In the genomic region with DNA sequence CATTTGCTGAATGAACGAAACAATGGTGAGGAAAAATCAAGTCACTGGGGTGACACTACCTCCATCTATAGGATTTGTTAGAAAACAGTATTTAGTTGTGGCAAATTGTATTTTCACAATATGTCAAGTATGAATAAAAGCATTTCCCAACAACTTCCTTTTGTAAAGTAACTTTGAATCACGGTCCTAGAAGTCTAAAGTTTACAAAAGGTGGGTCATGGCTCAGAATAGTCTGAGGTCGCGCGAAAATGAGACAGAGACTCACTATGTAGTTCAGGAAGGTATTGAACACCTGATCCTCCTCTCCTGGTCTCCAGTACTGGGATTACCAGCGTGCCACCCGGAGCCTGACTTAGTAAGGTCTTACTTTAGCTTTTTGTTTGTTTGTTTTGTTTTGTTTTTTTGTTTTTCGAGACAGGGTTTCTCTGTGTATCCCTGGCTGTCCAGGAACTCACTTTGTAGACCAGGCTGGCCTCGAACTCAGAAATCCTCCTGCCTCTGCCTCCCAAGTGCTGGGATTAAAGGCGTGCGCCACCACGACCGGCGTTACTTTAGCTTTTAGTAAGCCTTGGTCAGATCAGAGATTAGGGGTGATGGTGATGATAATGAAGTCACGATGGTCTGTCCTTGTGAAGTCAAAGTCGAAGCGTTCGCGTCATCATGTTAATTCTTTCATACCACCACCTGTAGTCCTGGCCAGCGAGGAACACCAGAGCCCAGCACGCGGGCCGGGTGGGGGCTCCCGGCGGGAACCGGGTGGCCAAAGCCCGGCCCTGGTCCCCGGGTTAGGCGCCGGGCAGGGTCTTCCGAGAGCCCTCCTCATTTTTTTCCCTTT, we compare ENCODE assay signal across 8 mouse cellular contexts. TPM values are rescaled to one million over a fixed set of nuclear protein-coding genes. Genes with fewer than 3 reads are reported as not detected.
DNase-seq lines count a peak whose midpoint lies in the region; ATAC-seq lines count a peak whose summit lies in the region.

TSS of gene Atl3 (plus strand) at position 689 of the 835 bp plus-strand sequence.

- peak within 1 kb of the TSS; percentile 71 for H3K4me2 ChIP-seq in lung, embryonic 16.5 days (ENCODE audit: low read depth, low read length)
- H3K4me2 ChIP-seq in forebrain, embryonic 16.5 days (ENCODE audit: low read length) = peak within 1 kb of the TSS; percentile 67
- peak within 1 kb of the TSS; percentile 77 for H3K4me2 ChIP-seq in intestine, embryonic 16.5 days (ENCODE audit: low read depth, low read length)

- no peaks in the 10 kb centered on the region for H3K36me3 ChIP-seq in lung, embryonic 16.5 days (ENCODE audit: control insufficient read depth, insufficient read depth, low read length)
- H3K36me3 ChIP-seq in forebrain, embryonic 16.5 days (ENCODE audit: control insufficient read depth, insufficient read depth) = no peaks in the 10 kb centered on the region
- no peaks in the 10 kb centered on the region for H3K36me3 ChIP-seq in intestine, embryonic 16.5 days (ENCODE audit: control insufficient read depth, insufficient read depth, low read length)
- no peaks in the 10 kb centered on the region for H3K36me3 ChIP-seq in midbrain, embryonic 10.5 days

- H3K4me3 ChIP-seq in lung, embryonic 16.5 days (ENCODE audit: low read length) = peak within 1 kb of the TSS; percentile 87
- H3K4me3 ChIP-seq in forebrain, embryonic 16.5 days (replicated peaks; ENCODE audit: low read length) = peak within 1 kb of the TSS; percentile 84
- H3K4me3 ChIP-seq in intestine, embryonic 16.5 days (ENCODE audit: low read length) = peak within 1 kb of the TSS; percentile 78
- peak within 1 kb of the TSS; percentile 72 for H3K4me3 ChIP-seq in midbrain, embryonic 10.5 days

- peaks cover 8% of the 10 kb centered on the region; the same call in 1 of the 2 replicates for H3K4me1 ChIP-seq in lung, embryonic 16.5 days (replicated peaks; ENCODE audit: control insufficient read depth, insufficient read depth, low read length)
- H3K4me1 ChIP-seq in forebrain, embryonic 16.5 days (replicated peaks; ENCODE audit: control insufficient read depth, insufficient read depth, low read length) = peaks cover 5% of the 10 kb centered on the region
- H3K4me1 ChIP-seq in intestine, embryonic 16.5 days (ENCODE audit: control insufficient read depth, insufficient read depth, low read length) = peaks cover 2% of the 10 kb centered on the region; the same call in 1 of the 2 replicates
- H3K4me1 ChIP-seq in midbrain, embryonic 10.5 days = peaks cover 13% of the 10 kb centered on the region

- no peak for DNase-seq in lung, postnatal 10 days
- DNase-seq in adrenal gland, postnatal 36 days = no peak
- DNase-seq in midbrain, embryonic 10.5 days (ENCODE audit: low spot score) = no peak
- DNase-seq in ovary, postnatal 10 days (ENCODE audit: low spot score) = no peak
- no peak for DNase-seq in right cerebral cortex, postnatal 25 days

- no peak for ATAC-seq in lung, embryonic 16.5 days (ENCODE audit: low read depth)
- no peak for ATAC-seq in forebrain, embryonic 16.5 days
- ATAC-seq in intestine, embryonic 16.5 days = no peak

- H3K9ac ChIP-seq in lung, embryonic 16.5 days (ENCODE audit: low read length) = peak within 1 kb of the TSS; percentile 94
- peak within 1 kb of the TSS; percentile 94 for H3K9ac ChIP-seq in forebrain, embryonic 16.5 days (replicated peaks; ENCODE audit: low read depth, low read length)
- H3K9ac ChIP-seq in intestine, embryonic 16.5 days (ENCODE audit: low read depth, low read length) = peak within 1 kb of the TSS; percentile 95

- no peaks in the 10 kb centered on the region for H3K27me3 ChIP-seq in lung, embryonic 16.5 days (ENCODE audit: control insufficient read depth, insufficient read depth, low read depth, low read length)
- no peaks in the 10 kb centered on the region for H3K27me3 ChIP-seq in forebrain, embryonic 16.5 days (replicated peaks; ENCODE audit: control insufficient read depth, insufficient read depth, low read length)
- no peaks in the 10 kb centered on the region for H3K27me3 ChIP-seq in intestine, embryonic 16.5 days (replicated peaks; ENCODE audit: control insufficient read depth, insufficient read depth, low read length)
- no peaks in the 10 kb centered on the region for H3K27me3 ChIP-seq in midbrain, embryonic 10.5 days (ENCODE audit: low read depth, poor library complexity, severe bottlenecking)

- no peaks in the 10 kb centered on the region for H3K9me3 ChIP-seq in lung, embryonic 16.5 days (ENCODE audit: control insufficient read depth, low read length)
- H3K9me3 ChIP-seq in forebrain, embryonic 16.5 days (ENCODE audit: control insufficient read depth, low read length) = no peaks in the 10 kb centered on the region
- no peaks in the 10 kb centered on the region for H3K9me3 ChIP-seq in intestine, embryonic 16.5 days (ENCODE audit: control insufficient read depth, low read length)
- H3K9me3 ChIP-seq in midbrain, embryonic 10.5 days (replicated peaks) = no peaks in the 10 kb centered on the region

- WGBS in lung, embryonic 16.5 days = 25% methylated on average over 31 of the region's 31 CpGs
- 31% methylated on average over 31 of the region's 31 CpGs for WGBS in forebrain, embryonic 16.5 days
- WGBS in intestine, embryonic 16.5 days = 26% methylated on average over 31 of the region's 31 CpGs
- WGBS in midbrain, embryonic 10.5 days = 30% methylated on average over 31 of the region's 31 CpGs

- peak within 1 kb of the TSS; percentile 100 for H3K27ac ChIP-seq in lung, embryonic 16.5 days (ENCODE audit: low read length)
- peak within 1 kb of the TSS; percentile 98 for H3K27ac ChIP-seq in forebrain, embryonic 16.5 days (ENCODE audit: low read length)
- peak within 1 kb of the TSS; percentile 99 for H3K27ac ChIP-seq in intestine, embryonic 16.5 days (ENCODE audit: low read length)
- peak within 1 kb of the TSS; percentile 94 for H3K27ac ChIP-seq in midbrain, embryonic 10.5 days (replicated peaks)

RNA-seq across cellular contexts. Expression of gene Atl3, which starts in this region (rescaled TPM):
- 17.2 and 21.2 TPM in 2 replicates for polyA plus RNA-seq in lung, embryonic 16.5 days (2015; fragmentation: Nextera tagmentation; extraction: Ambion mirVana)
- 100 to 1,000 TPM in 1 of 2 experiments, 10 to 100 TPM in 1; 98.3 to 159 TPM for total RNA-seq in adrenal gland, postnatal 36 days (2021)
- 6.7 and 7.7 TPM in 2 replicates for polyA plus RNA-seq in forebrain, embryonic 16.5 days (2015; fragmentation: Nextera tagmentation; extraction: Ambion mirVana)
- polyA plus RNA-seq in intestine, embryonic 16.5 days (2015; fragmentation: Nextera tagmentation; extraction: Ambion mirVana) = 6.1 and 7.7 TPM in 2 replicates
- polyA plus RNA-seq in midbrain, embryonic 10.5 days (2016; fragmentation: Nextera tagmentation; extraction: Ambion mirVana) = 5.3 and 5.8 TPM in 2 replicates
